Mouse (Mus musculus): ENCODE results near the gene Peak1. TPM values are rescaled to one million over a fixed set of nuclear protein-coding genes. Genes with fewer than 3 reads are reported as not detected.

The Peak1 gene
- 5.8 and 6.2 TPM in 2 replicates for polyA plus RNA-seq (2014; fragmentation: Nextera tagmentation; extraction: Ambion mirVana)

- peak within 1 kb of the TSS; percentile 77 for H3K9ac ChIP-seq (ENCODE audit: low read length)
- peak within 1 kb of the TSS; percentile 74 for H3K4me2 ChIP-seq (ENCODE audit: low read depth, low read length, severe bottlenecking)
- H3K4me1 ChIP-seq (replicated peaks; ENCODE audit: control insufficient read depth, insufficient read depth, low read length): peaks cover 4% of the 10 kb centered on the region; the same call in 1 of the 2 replicates
- ATAC-seq (replicated peaks; ENCODE audit: low FRiP score) (peak; percentile 96), DNase-seq (ENCODE audit: low spot score) (peak; percentile 100)
- H3K9me3 ChIP-seq (ENCODE audit: control insufficient read depth, low read length): no peaks in the 10 kb centered on the region
- peak within 1 kb of the TSS; percentile 73 for H3K4me3 ChIP-seq (ENCODE audit: low read depth, low read length)
- H3K36me3 ChIP-seq (ENCODE audit: control insufficient read depth, insufficient read depth, low read length): no peaks in the 10 kb centered on the region
- H3K27me3 ChIP-seq (ENCODE audit: control insufficient read depth, insufficient read depth, low read length): no peaks in the 10 kb centered on the region
- peak within 1 kb of the TSS; percentile 72 for H3K27ac ChIP-seq (ENCODE audit: low read depth, low read length)
- WGBS: under 1% methylated on average over 59 of the region's 59 CpGs
Observed at GRCm38 (mm10) chr9:56417948-56418737, at the start of gene Peak1, which contains the start of gene Hmg20a. Peak1 (minus strand) TSS chr9:56418067. Hmg20a (plus strand) TSS chr9:56418609.

- no peaks in the 10 kb centered on the region for H3K27me3 ChIP-seq (ENCODE audit: control insufficient read depth, insufficient read depth, low read length)
- H3K36me3 ChIP-seq (ENCODE audit: control insufficient read depth, insufficient read depth, low read length): no peaks in the 10 kb centered on the region
- H3K4me2 ChIP-seq (ENCODE audit: low read depth, low read length, severe bottlenecking): no peak overlapping the region
- H3K9ac ChIP-seq (ENCODE audit: low read length): no peak overlapping the region
- no peak overlapping the region for H3K27ac ChIP-seq (ENCODE audit: low read depth, low read length)
- WGBS: 97% methylated on average over 4 of the region's 4 CpGs
- no peak overlapping the region for H3K4me3 ChIP-seq (ENCODE audit: low read depth, low read length)
- ATAC-seq (replicated peaks; ENCODE audit: low FRiP score): no peak
- no peak for DNase-seq (ENCODE audit: low spot score)
- peaks cover 3% of the 10 kb centered on the region; the same call in 1 of the 2 replicates for H3K4me1 ChIP-seq (replicated peaks; ENCODE audit: control insufficient read depth, insufficient read depth, low read length)
- H3K9me3 ChIP-seq (ENCODE audit: control insufficient read depth, low read length): no peaks in the 10 kb centered on the region
Observed at GRCm38 (mm10) chr9:56466251-56466650, 48.4 kb upstream of the Peak1 start.

GRCm38 (mm10) chr9:56464863-56465654 lies 47.2 kb upstream of the Peak1 start:
- Histone ChIP-seq H3K4me3 (ENCODE audit: low read depth, low read length) (no peak overlapping the region), H3K4me2 (ENCODE audit: low read depth, low read length, severe bottlenecking) (no peak overlapping the region), H3K27me3 (ENCODE audit: control insufficient read depth, insufficient read depth, low read length) (no peaks in the 10 kb centered on the region), H3K4me1 (replicated peaks; ENCODE audit: control insufficient read depth, insufficient read depth, low read length) (peaks cover 3% of the 10 kb centered on the region; the same call in 1 of the 2 replicates), H3K27ac (ENCODE audit: low read depth, low read length) (peak overlapping the region; percentile 42), H3K9ac (ENCODE audit: low read length) (no peak overlapping the region), H3K9me3 (ENCODE audit: control insufficient read depth, low read length) (no peaks in the 10 kb centered on the region), H3K36me3 (ENCODE audit: control insufficient read depth, insufficient read depth, low read length) (no peaks in the 10 kb centered on the region)
- DNase-seq (ENCODE audit: low spot score) (no peak), ATAC-seq (replicated peaks; ENCODE audit: low FRiP score) (no peak)
- WGBS: 39% methylated on average over 22 of the region's 23 CpGs

- H3K4me1 ChIP-seq (replicated peaks; ENCODE audit: control insufficient read depth, insufficient read depth, low read length): peaks cover 3% of the 10 kb centered on the region; the same call in 1 of the 2 replicates
- H3K36me3 ChIP-seq (ENCODE audit: control insufficient read depth, insufficient read depth, low read length): no peaks in the 10 kb centered on the region
Observed at GRCm38 (mm10) chr9:56463686-56464515, 46.0 kb upstream of the Peak1 start.

GRCm38 (mm10) chr9:56463046-56463445 lies 45.2 kb upstream of the Peak1 start:
- Histone ChIP-seq H3K9ac (ENCODE audit: low read length) (no peak overlapping the region), H3K9me3 (ENCODE audit: control insufficient read depth, low read length) (no peaks in the 10 kb centered on the region), H3K27me3 (ENCODE audit: control insufficient read depth, insufficient read depth, low read length) (no peaks in the 10 kb centered on the region), H3K4me1 (replicated peaks; ENCODE audit: control insufficient read depth, insufficient read depth, low read length) (peaks cover 3% of the 10 kb centered on the region; the same call in 1 of the 2 replicates), H3K27ac (ENCODE audit: low read depth, low read length) (no peak overlapping the region), H3K4me2 (ENCODE audit: low read depth, low read length, severe bottlenecking) (no peak overlapping the region), H3K36me3 (ENCODE audit: control insufficient read depth, insufficient read depth, low read length) (no peaks in the 10 kb centered on the region), H3K4me3 (ENCODE audit: low read depth, low read length) (no peak overlapping the region)
- DNase-seq (ENCODE audit: low spot score): no peak
- no peak for ATAC-seq (replicated peaks; ENCODE audit: low FRiP score)
- WGBS: 87% methylated on average over 2 of the region's 2 CpGs

More at GRCm38 (mm10) chr9:56463686-56464515, 46.0 kb upstream of the Peak1 start:
- no peaks in the 10 kb centered on the region for H3K27me3 ChIP-seq (ENCODE audit: control insufficient read depth, insufficient read depth, low read length)
- no peak overlapping the region for H3K27ac ChIP-seq (ENCODE audit: low read depth, low read length)
- H3K9ac ChIP-seq (ENCODE audit: low read length): no peak overlapping the region
- 78% methylated on average over 4 of the region's 4 CpGs for WGBS
- H3K4me3 ChIP-seq (ENCODE audit: low read depth, low read length): no peak overlapping the region
- ATAC-seq (replicated peaks; ENCODE audit: low FRiP score): no peak
- DNase-seq (ENCODE audit: low spot score): no peak
- no peaks in the 10 kb centered on the region for H3K9me3 ChIP-seq (ENCODE audit: control insufficient read depth, low read length)
- H3K4me2 ChIP-seq (ENCODE audit: low read depth, low read length, severe bottlenecking): no peak overlapping the region

- H3K27ac ChIP-seq (ENCODE audit: low read depth, low read length): no peak overlapping the region
- H3K9ac ChIP-seq (ENCODE audit: low read length): no peak overlapping the region
- DNase-seq (ENCODE audit: low spot score) (no peak), ATAC-seq (replicated peaks; ENCODE audit: low FRiP score) (no peak)
- H3K9me3 ChIP-seq (ENCODE audit: control insufficient read depth, low read length): no peaks in the 10 kb centered on the region
- H3K36me3 ChIP-seq (ENCODE audit: control insufficient read depth, insufficient read depth, low read length): no peaks in the 10 kb centered on the region
- peaks cover 3% of the 10 kb centered on the region; the same call in 1 of the 2 replicates for H3K4me1 ChIP-seq (replicated peaks; ENCODE audit: control insufficient read depth, insufficient read depth, low read length)
- 91% methylated on average over 1 of the region's 1 CpGs for WGBS
- H3K4me3 ChIP-seq (ENCODE audit: low read depth, low read length): no peak overlapping the region
- H3K27me3 ChIP-seq (ENCODE audit: control insufficient read depth, insufficient read depth, low read length): no peaks in the 10 kb centered on the region
- no peak overlapping the region for H3K4me2 ChIP-seq (ENCODE audit: low read depth, low read length, severe bottlenecking)
Observed at GRCm38 (mm10) chr9:56462606-56463005, 44.7 kb upstream of the Peak1 start.

GRCm38 (mm10) chr9:56460987-56461386 lies 43.1 kb upstream of the Peak1 start:
- WGBS: 81% methylated on average over 5 of the region's 5 CpGs
- Histone ChIP-seq H3K36me3 (ENCODE audit: control insufficient read depth, insufficient read depth, low read length) (no peaks in the 10 kb centered on the region), H3K9ac (ENCODE audit: low read length) (no peak overlapping the region), H3K4me2 (ENCODE audit: low read depth, low read length, severe bottlenecking) (no peak overlapping the region), H3K27ac (ENCODE audit: low read depth, low read length) (no peak overlapping the region), H3K27me3 (ENCODE audit: control insufficient read depth, insufficient read depth, low read length) (no peaks in the 10 kb centered on the region), H3K9me3 (ENCODE audit: control insufficient read depth, low read length) (no peaks in the 10 kb centered on the region), H3K4me3 (ENCODE audit: low read depth, low read length) (no peak overlapping the region), H3K4me1 (replicated peaks; ENCODE audit: control insufficient read depth, insufficient read depth, low read length) (peaks cover 3% of the 10 kb centered on the region; the same call in 1 of the 2 replicates)
- ATAC-seq (replicated peaks; ENCODE audit: low FRiP score): no peak
- no peak for DNase-seq (ENCODE audit: low spot score)

- no peak for ATAC-seq (replicated peaks; ENCODE audit: low FRiP score)
- no peaks in the 10 kb centered on the region for H3K4me1 ChIP-seq (replicated peaks; ENCODE audit: control insufficient read depth, insufficient read depth, low read length)
- no peak overlapping the region for H3K9ac ChIP-seq (ENCODE audit: low read length)
- no peak for DNase-seq (ENCODE audit: low spot score)
- no peaks in the 10 kb centered on the region for H3K36me3 ChIP-seq (ENCODE audit: control insufficient read depth, insufficient read depth, low read length)
- no peaks in the 10 kb centered on the region for H3K9me3 ChIP-seq (ENCODE audit: control insufficient read depth, low read length)
- no peak overlapping the region for H3K4me3 ChIP-seq (ENCODE audit: low read depth, low read length)
- H3K4me2 ChIP-seq (ENCODE audit: low read depth, low read length, severe bottlenecking): no peak overlapping the region
- no peak overlapping the region for H3K27ac ChIP-seq (ENCODE audit: low read depth, low read length)
- 96% methylated on average over 3 of the region's 3 CpGs for WGBS
- H3K27me3 ChIP-seq (ENCODE audit: control insufficient read depth, insufficient read depth, low read length): no peaks in the 10 kb centered on the region
Observed at GRCm38 (mm10) chr9:56456426-56456825, 38.6 kb upstream of the Peak1 start.

All from forebrain, embryonic 11.5 days (tissue).